Mouse (Mus musculus) left cerebral cortex, postnatal 36 days (tissue): ENCODE measurements around the gene Supt16. TPM values are rescaled to one million over a fixed set of nuclear protein-coding genes. Genes with fewer than 3 reads are reported as not detected.

Experiments used
- DNase-seq, 2 experiments: peaks; one replicate each; pipeline ENCODE4 v3.0.0; 2021 to 2022; ENCODE audit warnings: low spot score in 2 of 2, mixed read lengths in 1 of 2
- intact Hi-C: fragments of 180-260 bp; cut with DNase I; formaldehyde crosslinking; loops from one replicate; pipeline ENCODE4 v1.15.1; 2025
- total RNA-seq, 2 experiments: library from RNA; stranded (reverse); gene quantifications; 2 replicates each; pipeline ENCODE4 v1.2.3; 2021

Supt16 gene
- total RNA-seq, 2 experiments from 2014 or later = 50.8 to 51.3 TPM

- DNase-seq = peak; percentile 30 to 31
- intact Hi-C loops = no loop called here
Measured at GRCm38 (mm10) chr14:52152179-52152578, 45.0 kb downstream of the Supt16 start.

GRCm38 (mm10) chr14:52149888-52150287, 47.3 kb downstream of the Supt16 start:
- intact Hi-C loops = no loop called here
- DNase-seq = no peak

GRCm38 (mm10) chr14:52146540-52146939, 50.7 kb downstream of the Supt16 start:
- no peak for DNase-seq
- intact Hi-C loops = loop anchor here (2.0 kb wide), 1 partner anchor 22 kb away; no protein-coding TSS in a partner anchor

GRCm38 (mm10) chr14:52144165-52144564, 53.1 kb downstream of the Supt16 start:
- intact Hi-C loops = no loop called here
- no peak for DNase-seq

GRCm38 (mm10) chr14:52141445-52142127, 55.6 kb downstream of the Supt16 start:
- no peak for DNase-seq
- intact Hi-C loops = no loop called here

- intact Hi-C loops = no loop called here
- no peak for DNase-seq
Measured at GRCm38 (mm10) chr14:52140577-52141444, 56.4 kb downstream of the Supt16 start.

GRCm38 (mm10) chr14:52133584-52133983, 63.6 kb downstream of the Supt16 start:
- no peak for DNase-seq
- intact Hi-C loops = no loop called here

- no peak for DNase-seq
- intact Hi-C loops = loop anchor here (2.0 to 5.0 kb wide), 3 partner anchors 22 to 73 kb away; partner anchors contain the start of gene Supt16
Measured at GRCm38 (mm10) chr14:52124636-52125035, 72.6 kb downstream of the Supt16 start.

- intact Hi-C loops = loop anchor here (2.0 to 5.0 kb wide), 3 partner anchors 23 to 73 kb away; partner anchors contain the start of gene Supt16
- peak; percentile 36 to 54 for DNase-seq
Measured at GRCm38 (mm10) chr14:52123918-52124317, 73.3 kb downstream of the Supt16 start.

GRCm38 (mm10) chr14:52120169-52120568, 77.0 kb downstream of the Supt16 start:
- intact Hi-C loops = loop anchor here (5.0 kb wide), 2 partner anchors 47 to 77 kb away; partner anchors contain the start of gene Supt16
- DNase-seq = no peak

GRCm38 (mm10) chr14:52118823-52119608, 78.2 kb downstream of the Supt16 start:
- intact Hi-C loops = no loop called here
- peak; percentile 35 to 39 for DNase-seq

- intact Hi-C loops = no loop called here
- no peak for DNase-seq
Measured at GRCm38 (mm10) chr14:52118456-52118822, 78.8 kb downstream of the Supt16 start.

GRCm38 (mm10) chr14:52117241-52117640, 80.0 kb downstream of the Supt16 start:
- intact Hi-C loops = no loop called here
- DNase-seq = no peak

- intact Hi-C loops = no loop called here
Measured at GRCm38 (mm10) chr14:52114101-52114500, 83.1 kb downstream of the Supt16 start.

More at GRCm38 (mm10) chr14:52114101-52114500, 83.1 kb downstream of the Supt16 start:
- DNase-seq = no peak

Other genes with a start within 250 kb of the Supt16 start
- 10 to 100 TPM; 24.9 to 31.6 TPM for gene Arhgef40, start 212.7 kb downstream of the Supt16 start, total RNA-seq
- gene Tmem253, start 181.8 kb downstream of the Supt16 start, total RNA-seq = under 1 TPM in 1 of 2 experiments, not detected in 1; 0.72 TPM
- gene Zfp219, start 176.7 kb downstream of the Supt16 start, total RNA-seq = 10 to 100 TPM; 30.1 to 39.7 TPM
- gene Olfr221, start 155.0 kb downstream of the Supt16 start, total RNA-seq = not detected
- 100 to 1,000 TPM; 199 to 225 TPM for gene Hnrnpc, start 93.4 kb downstream of the Supt16 start, total RNA-seq
- gene Rpgrip1, start 86.7 kb downstream of the Supt16 start, total RNA-seq = 1 to 10 TPM; 2.0 to 3.6 TPM
- 100 to 1,000 TPM in 1 of 2 experiments, 10 to 100 TPM in 1; 99.3 to 148 TPM for gene Chd8, start 60.4 kb upstream of the Supt16 start, total RNA-seq
- 10 to 100 TPM; 58.6 to 68.3 TPM for gene Tox4, start 81.7 kb upstream of the Supt16 start, total RNA-seq
- 10 to 100 TPM; 35.9 to 36.2 TPM for gene Rab2b, start 82.1 kb upstream of the Supt16 start, total RNA-seq
- gene Mettl3, start 107.7 kb upstream of the Supt16 start, total RNA-seq = 10 to 100 TPM; 26.4 to 49.8 TPM
- 10 to 100 TPM; 29.1 to 32.9 TPM for gene Sall2, start 131.3 kb upstream of the Supt16 start, total RNA-seq
- not detected for gene Olfr1513, start 159.0 kb upstream of the Supt16 start, total RNA-seq
- not detected for gene Olfr1512, start 181.8 kb upstream of the Supt16 start, total RNA-seq
- gene Olfr1511, start 200.0 kb upstream of the Supt16 start, total RNA-seq = not detected
- gene Olfr1510, start 217.0 kb upstream of the Supt16 start, total RNA-seq = not detected
- not detected for gene Olfr1509, start 245.6 kb upstream of the Supt16 start, total RNA-seq